Mouse (Mus musculus) embryo, embryonic 9.5 days (tissue): Measurements from ENCODE around the gene Myadml2.

Experiments used
- DNase-seq: peaks from one replicate; pipeline ENCODE4 v3.0.0-alpha.2; 2017; ENCODE audit errors: extremely low spot score

Myadml2 gene

DNA sequence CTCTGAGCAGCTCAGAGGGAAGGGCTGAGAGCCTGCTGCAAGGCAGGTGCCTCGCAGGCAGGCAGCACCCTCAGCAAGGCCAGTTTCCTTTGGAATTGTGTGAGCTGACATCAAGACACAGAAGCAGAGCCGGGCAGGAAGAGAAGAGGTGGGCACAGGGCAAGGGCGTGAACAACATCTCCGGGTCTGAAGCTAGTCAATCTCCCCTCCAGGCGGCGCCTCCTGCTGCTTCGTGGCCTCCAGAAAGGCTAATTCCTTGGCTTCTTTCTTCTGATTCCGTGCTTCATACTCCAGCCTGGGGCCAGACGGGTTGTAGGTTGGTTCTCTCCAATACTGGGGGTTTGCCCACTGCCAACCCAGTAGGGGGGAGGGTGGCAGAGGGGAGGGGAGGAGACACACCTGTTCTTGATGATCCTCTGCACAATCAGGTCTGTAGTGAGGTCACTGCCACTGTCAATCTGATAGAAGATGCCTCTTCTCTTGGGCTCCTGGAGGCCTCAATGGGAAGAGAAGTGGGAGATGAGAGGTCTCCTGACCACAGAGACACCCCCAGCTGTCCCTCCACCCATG lies 37.4 kb downstream of the Myadml2 start:
- DNase-seq: no peak

DNA sequence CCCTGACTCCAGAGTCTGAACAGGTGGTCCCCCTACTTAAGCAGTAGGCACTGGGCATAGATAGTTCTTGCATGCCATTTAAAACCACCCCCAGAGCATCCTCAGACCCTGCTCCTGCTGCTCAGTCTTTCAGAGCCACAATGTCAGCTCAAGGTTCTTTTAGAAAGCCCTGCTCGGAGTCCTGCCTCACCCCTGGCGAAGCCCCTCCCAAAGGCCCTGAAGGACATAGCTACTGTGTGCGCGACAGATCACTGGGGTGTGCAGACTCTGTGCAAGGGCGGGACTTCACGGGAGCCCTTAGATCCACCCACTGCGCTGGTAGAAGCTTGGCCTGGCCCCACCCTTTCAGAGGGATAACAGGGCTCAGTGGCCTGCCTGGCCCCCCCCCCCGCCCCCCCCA lies 38.7 kb downstream of the Myadml2 start:
- no peak for DNase-seq

DNA sequence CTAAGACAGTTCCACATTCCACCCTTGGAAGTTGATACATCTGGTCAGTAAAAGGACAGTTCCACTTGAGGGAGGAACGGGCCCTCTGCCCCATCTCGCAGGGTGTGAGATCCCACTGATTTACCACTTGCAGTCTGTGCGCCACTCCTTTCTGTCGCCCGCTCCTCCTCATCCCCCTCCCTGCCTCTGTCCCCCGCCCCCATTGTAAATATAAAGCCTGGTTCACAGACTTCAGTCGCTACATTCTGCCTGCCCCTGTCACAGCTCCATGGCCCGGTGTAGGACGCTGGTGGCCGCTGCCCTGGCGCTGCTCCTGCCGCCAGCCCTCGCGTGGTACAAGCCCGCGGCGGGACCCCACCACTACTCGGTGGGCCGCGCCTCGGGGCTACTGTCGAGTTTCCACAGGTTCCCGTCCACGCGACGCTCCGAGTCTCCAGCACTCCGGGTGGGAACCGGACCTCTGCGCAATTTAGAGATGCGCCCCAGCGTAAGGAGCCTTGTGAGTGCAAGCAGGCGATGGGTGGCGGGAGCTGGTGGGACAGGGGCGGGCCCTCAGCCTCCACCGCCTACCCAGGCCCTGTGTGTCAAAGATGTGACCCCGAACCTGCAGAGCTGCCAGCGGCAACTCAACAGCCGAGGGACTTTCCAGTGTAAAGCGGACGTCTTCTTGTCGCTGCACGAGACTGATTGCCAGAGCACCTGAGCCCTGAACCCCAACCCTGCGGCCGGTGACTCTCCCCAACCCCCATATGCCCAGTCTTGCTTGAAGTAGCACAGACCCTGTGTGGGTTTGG lies 39.5 kb downstream of the Myadml2 start, which contains the start of gene Npb:
Gene Npb, plus strand, starts transcription at position 237 of the 794 bp plus-strand sequence.
- DNase-seq: no peak

DNA sequence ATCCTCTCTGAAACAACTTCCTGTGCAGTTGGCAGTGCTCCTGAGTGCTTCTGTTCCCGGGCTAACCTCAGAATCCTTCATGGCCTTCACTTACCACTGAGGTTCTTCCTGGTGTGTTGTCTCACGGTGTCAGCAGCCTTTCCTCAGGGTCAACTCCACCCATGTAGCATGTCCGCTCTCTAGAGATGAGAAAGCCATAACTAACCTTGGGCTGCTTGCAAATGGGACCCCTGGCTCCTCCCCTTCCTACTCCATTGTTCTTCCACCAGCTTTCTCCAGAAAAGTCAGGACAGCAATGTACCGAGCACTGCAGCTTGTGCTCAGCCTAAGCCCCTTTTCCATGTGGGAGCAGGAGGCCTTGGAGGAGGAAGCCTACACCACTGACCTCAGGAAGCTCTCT lies 41.2 kb downstream of the Myadml2 start:
- no peak for DNase-seq

DNA sequence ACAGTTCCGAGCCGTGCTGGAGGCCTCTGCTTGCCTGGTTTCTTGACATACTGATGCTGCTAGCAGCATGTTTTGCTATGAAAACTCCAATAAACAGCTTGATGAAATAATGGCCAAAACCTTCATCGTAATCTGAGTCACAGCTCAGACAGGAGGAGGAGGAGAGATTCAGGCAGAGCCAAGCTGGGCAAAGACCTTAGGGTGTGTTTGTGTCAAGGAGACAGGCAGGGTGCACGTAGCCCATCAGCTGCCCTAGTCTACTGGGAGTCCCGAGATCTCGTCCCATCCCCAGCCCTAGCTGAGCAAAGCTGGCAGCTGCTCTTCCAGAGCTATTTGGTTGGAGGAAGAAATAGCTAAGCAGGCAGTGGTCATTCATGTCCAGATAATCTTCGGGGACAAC lies 42.3 kb downstream of the Myadml2 start:
- DNase-seq: no peak

DNA sequence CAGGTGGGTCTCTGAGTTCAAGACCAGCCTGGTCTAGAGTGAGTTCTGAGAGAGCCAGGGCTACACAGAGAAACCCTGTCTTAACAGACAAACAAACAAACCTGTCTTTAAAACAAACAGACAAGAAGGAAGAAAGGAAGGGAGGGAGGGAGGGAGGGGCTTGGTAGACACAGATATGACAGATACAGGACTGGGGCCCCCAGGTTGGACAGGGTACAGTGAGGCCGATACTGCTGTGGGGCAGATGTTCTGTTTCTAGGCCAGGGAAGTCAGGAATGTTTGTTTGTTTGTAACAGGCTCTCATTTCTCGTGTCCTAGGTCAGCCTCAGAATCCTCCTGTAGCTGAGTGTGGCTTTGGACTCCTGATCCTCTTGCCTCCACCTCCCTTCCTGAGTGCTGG lies 44.4 kb downstream of the Myadml2 start:
- DNase-seq: no peak

DNA sequence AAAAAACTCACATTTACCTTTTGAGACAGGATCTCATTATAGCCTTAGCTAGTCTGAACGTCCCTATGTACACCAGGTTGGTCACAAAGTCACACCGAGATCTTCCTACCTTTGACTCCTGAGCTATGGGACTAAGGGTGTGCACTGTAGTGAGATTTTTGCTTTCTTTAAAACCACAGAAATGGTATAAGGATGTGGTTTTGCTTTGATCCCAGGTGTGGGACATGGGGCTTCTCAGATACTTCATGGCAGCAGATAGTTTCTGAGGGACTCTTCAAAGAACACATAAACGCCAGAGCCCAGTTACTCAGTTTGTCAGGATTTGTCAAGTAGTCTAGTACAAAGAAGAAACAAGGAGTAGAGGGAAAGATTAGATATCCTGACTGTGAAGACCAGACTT lies 47.2 kb downstream of the Myadml2 start:
- DNase-seq: no peak

DNA sequence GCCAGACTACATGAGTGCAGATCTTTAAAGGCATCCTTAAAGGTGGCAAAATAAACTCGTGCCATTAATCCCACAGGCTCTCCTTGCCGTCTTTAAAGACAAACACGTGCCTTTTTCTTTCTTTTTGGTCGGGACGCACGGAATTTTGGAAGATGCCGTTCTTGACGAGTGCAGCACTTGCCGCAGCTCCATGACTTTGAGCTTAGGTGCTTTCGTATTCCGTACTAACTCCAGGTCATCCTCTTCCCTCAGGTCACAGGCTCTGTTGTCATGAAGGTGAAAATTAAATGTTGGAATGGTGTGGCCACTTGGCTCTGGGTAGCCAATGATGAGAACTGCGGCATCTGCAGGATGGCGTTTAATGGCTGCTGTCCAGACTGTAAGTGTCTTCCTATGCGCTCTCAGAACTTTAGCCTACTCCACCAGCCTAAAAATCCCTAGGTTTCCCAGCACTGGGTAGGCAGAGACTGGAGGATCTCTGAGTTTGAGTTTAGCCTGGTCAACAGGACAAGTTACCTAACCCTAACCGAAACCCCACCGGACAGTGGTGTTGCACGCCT lies 48.9 kb downstream of the Myadml2 start:
- DNase-seq: peak; percentile 12

DNA sequence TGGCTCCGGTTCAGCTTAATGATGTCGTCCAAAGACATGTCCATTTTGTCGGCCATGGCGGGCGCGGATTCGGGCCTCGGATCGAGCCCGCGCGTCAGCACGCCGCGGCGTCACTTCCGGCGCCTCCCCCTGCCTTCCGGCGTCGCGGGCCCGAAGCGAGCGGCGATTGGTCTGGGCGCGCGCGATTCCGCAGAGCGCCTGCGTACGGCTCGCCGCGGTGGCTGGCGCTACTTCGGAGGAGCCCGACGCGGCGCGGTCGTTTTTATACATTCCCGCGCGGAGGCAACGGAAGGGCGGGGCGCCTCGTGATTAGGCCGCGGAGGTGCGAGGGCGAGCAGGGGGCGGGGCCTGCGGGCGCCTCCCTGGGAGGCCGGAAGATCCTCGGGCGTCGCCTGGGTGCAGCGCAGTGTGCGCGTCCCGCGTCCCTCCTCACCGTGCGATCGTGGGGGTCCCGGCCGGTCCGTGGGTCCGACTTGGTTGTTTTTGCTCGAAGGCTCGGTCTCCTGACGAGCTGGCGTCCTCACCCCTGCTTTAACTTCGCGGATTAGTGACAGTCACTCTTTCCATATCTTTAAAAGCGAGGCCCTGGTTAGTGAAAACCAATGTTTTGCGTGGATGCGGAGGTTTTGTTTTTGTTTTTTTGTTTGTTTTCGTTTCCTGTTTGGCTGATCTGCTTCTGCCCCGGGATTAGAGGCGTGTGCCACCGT lies 49.5 kb downstream of the Myadml2 start, which contains the start of the genes Alyref and Anapc11:
Gene Alyref, minus strand, starts transcription at position 83 of the 707 bp plus-strand sequence.
Gene Anapc11, plus strand, starts transcription at position 139 of the 707 bp plus-strand sequence.
- peak; percentile 93 for DNase-seq

DNA sequence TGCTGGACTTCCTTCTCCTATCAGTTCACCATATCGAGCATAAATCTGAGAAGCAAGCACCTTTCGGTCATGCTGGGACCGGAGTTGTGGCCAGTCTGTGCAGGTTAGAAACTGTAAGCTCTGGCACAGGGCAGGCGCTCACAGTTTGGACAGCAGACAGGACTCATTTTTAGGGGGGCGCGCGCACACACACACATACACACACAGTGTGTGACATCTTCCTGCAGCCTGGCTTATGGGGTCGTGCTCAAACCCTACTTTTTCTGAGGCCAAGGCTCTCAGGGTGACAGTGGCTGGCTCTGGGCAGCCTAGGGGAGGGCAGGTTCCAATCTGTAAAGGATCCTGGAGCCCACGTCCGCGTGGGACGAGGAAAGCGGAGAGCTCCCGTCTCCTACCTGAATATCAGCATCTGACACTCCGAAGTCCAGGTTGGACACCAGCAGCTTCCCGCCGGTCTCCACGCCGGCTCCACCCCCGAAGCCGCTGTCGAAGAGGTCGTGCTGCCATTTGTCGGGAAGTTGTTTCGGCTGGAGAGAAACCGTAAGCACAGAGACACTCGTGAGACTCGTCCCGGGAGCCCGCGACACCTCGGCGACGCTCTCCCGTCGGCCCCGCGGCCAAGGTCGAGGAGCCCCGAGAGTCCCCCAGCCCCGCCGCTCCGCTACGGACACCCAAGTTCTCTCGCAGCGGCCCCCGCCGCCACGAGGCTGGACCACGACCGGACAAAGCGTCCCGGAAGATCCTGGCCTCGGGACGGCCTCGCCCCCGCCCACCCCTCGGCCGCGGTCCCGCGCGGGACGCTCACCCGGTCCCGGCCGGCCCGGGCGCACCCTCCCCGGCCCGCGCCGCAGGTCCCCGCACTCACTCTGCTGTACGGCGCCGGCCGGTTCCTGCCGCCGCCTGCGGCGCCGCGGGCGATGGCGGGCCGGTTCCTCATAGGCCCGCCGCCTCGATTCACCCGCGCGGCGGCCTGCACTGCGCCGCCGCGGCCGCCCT lies 50.4 kb downstream of the Myadml2 start:
- peak; percentile 34 for DNase-seq
